Mouse (Mus musculus) ES-Bruce4 (cell line): ENCODE data around the gene Gpr62. TPM values are rescaled to one million over a fixed set of nuclear protein-coding genes. Genes with fewer than 3 reads are reported as not detected.

Experiments used
- H3K27ac ChIP-seq: 2 replicates; pipeline ENCODE4 v1.5.1; 2012; ENCODE audit warnings: low read length, inconsistent platforms; ENCODE audit not compliant: insufficient read depth
- H3K27me3 ChIP-seq: 2 replicates; pipeline ENCODE4 v1.6.1; 2012; ENCODE audit warnings: mild to moderate bottlenecking, low read length, inconsistent platforms; ENCODE audit not compliant: control insufficient read depth, poor library complexity, insufficient read depth, severe bottlenecking
- H3K36me3 ChIP-seq: 2 replicates; pipeline ENCODE4 v1.6.1; 2012; ENCODE audit warnings: inconsistent platforms, mild to moderate bottlenecking, low read length, moderate library complexity; ENCODE audit not compliant: control insufficient read depth, poor library complexity, insufficient read depth, severe bottlenecking
- H3K4me1 ChIP-seq: one replicate; pipeline ENCODE4 v1.8.1; 2011; ENCODE audit warnings: low read length; ENCODE audit not compliant: control insufficient read depth, insufficient read depth
- H3K4me3 ChIP-seq: 2 replicates; pipeline ENCODE4 v1.5.1; 2011; ENCODE audit warnings: low read depth, mild to moderate bottlenecking, low read length
- H3K9ac ChIP-seq: 2 replicates; pipeline ENCODE4 v1.6.1; 2012; ENCODE audit warnings: low read depth, mild to moderate bottlenecking, inconsistent platforms; ENCODE audit not compliant: poor library complexity, severe bottlenecking
- H3K9me3 ChIP-seq: replicated peaks from 2 replicates; pipeline ENCODE4 v1.6.1; 2012; ENCODE audit warnings: mild to moderate bottlenecking, low read length, inconsistent platforms; ENCODE audit not compliant: control insufficient read depth, poor library complexity, insufficient read depth, severe bottlenecking
- CTCF ChIP-seq: IDR thresholded peaks from one replicate; pipeline ENCODE4 v1.8.1; 2011; ENCODE audit warnings: low read depth, low read length
- EP300 ChIP-seq: IDR thresholded peaks from 2 replicates; pipeline ENCODE4 v1.6.1; 2011; ENCODE audit warnings: low read depth, low read length; ENCODE audit not compliant: insufficient read depth
- POLR2A ChIP-seq: IDR thresholded peaks from one replicate; pipeline ENCODE4 v1.8.1; 2011; ENCODE audit warnings: low read length; ENCODE audit not compliant: insufficient read depth
- polyA plus RNA-seq: library from polyadenylated mRNA; stranded (reverse); fragments of >200 nt; gene quantifications from 2 replicates; pipeline ENCODE4 v1.2.4, GENCODE M21; 2011; ENCODE audit warnings: low read depth; ENCODE audit not compliant: missing spikeins, insufficient read depth, insufficient read length

The Gpr62 gene
- polyA plus RNA-seq, result 0.30 and 0.44 TPM in 2 replicates

GRCm38 (mm10) chr9:106465571-106466200 is at the start of gene Gpr62:
Gene Gpr62 (minus strand): TSS chr9:106465938.
- Histone ChIP-seq H3K4me3 (peak within 1 kb of the TSS; percentile 73), H3K27me3 (no peaks in the 10 kb centered on the region), H3K4me1 (peaks cover 1% of the 10 kb centered on the region), H3K36me3 (no peaks in the 10 kb centered on the region), H3K9me3 (no peaks in the 10 kb centered on the region), H3K27ac (no peak within 1 kb of the TSS), H3K9ac (peak within 1 kb of the TSS; percentile 70)
- TF ChIP-seq POLR2A, result no peak
- TF ChIP-seq CTCF, result no peak
- no peak for TF ChIP-seq EP300

DNA sequence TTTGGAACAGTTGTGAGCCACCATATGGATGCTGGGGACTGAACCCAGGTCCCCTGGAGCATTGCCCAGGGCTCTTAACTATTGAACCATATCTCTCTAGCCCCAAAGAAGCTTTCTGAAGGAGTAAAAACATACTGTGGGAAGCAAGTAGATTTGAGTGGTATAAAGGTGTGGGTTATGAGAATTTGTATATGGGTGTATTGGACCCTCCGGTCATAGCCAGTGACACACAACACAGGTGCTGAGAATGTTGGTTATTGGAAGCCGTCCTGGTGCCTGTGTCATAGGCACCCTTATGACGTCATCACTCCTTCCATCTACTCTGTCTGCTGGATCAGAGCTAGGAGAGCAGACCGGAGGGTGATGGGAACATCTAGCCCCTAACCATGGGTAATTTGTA is 48.5 kb upstream of the Gpr62 start, which contains the start of gene Iqcf5:
Gene Iqcf5 (plus strand): TSS at position 301 of the 400 bp plus-strand sequence.
- no peak within 1 kb of the TSS for H3K4me3 ChIP-seq
- H3K9ac ChIP-seq, result no peak within 1 kb of the TSS
- no peak within 1 kb of the TSS for H3K27ac ChIP-seq
- no peaks in the 10 kb centered on the region for H3K36me3 ChIP-seq
- no peaks in the 10 kb centered on the region for H3K27me3 ChIP-seq
- no peaks in the 10 kb centered on the region for H3K4me1 ChIP-seq
- TF ChIP-seq POLR2A (no peak), EP300 (no peak), CTCF (no peak)
- no peaks in the 10 kb centered on the region for H3K9me3 ChIP-seq

GRCm38 (mm10) chr9:106513566-106513965 is 47.8 kb upstream of the Gpr62 start:
- Histone ChIP-seq H3K9ac (no peak overlapping the region), H3K27ac (no peak overlapping the region), H3K36me3 (no peaks in the 10 kb centered on the region), H3K4me3 (no peak overlapping the region), H3K27me3 (no peaks in the 10 kb centered on the region), H3K4me1 (no peaks in the 10 kb centered on the region), H3K9me3 (no peaks in the 10 kb centered on the region)
- TF ChIP-seq CTCF, result no peak
- no peak for TF ChIP-seq POLR2A
- TF ChIP-seq EP300, result no peak

- Histone ChIP-seq H3K9me3 (no peaks in the 10 kb centered on the region), H3K4me1 (no peaks in the 10 kb centered on the region), H3K4me3 (no peak overlapping the region), H3K9ac (no peak overlapping the region), H3K27ac (no peak overlapping the region), H3K27me3 (no peaks in the 10 kb centered on the region), H3K36me3 (no peaks in the 10 kb centered on the region)
- TF ChIP-seq EP300 (no peak), POLR2A (no peak), CTCF (no peak)
These were observed 47.2 kb upstream of the Gpr62 start for GRCm38 (mm10) chr9:106512729-106513450.

GRCm38 (mm10) chr9:106509356-106509755 is 43.6 kb upstream of the Gpr62 start:
- H3K36me3 ChIP-seq, result no peaks in the 10 kb centered on the region
- no peak overlapping the region for H3K27ac ChIP-seq
- no peaks in the 10 kb centered on the region for H3K4me1 ChIP-seq
- TF ChIP-seq POLR2A (no peak), CTCF (no peak), EP300 (no peak)
- no peaks in the 10 kb centered on the region for H3K27me3 ChIP-seq
- no peaks in the 10 kb centered on the region for H3K9me3 ChIP-seq
- H3K9ac ChIP-seq, result no peak overlapping the region
- H3K4me3 ChIP-seq, result no peak overlapping the region

GRCm38 (mm10) chr9:106504246-106504645 is 38.5 kb upstream of the Gpr62 start:
- Histone ChIP-seq H3K4me3 (no peak overlapping the region), H3K9me3 (no peaks in the 10 kb centered on the region), H3K36me3 (no peaks in the 10 kb centered on the region), H3K27me3 (no peaks in the 10 kb centered on the region), H3K9ac (no peak overlapping the region), H3K4me1 (no peaks in the 10 kb centered on the region), H3K27ac (no peak overlapping the region)
- no peak for TF ChIP-seq POLR2A
- no peak for TF ChIP-seq EP300
- no peak for TF ChIP-seq CTCF
